Mouse (Mus musculus) common myeloid progenitor, adult 5-6 weeks (primary cell): ENCODE results near the gene Endou. TPM values are rescaled to one million over a fixed set of nuclear protein-coding genes. Genes with fewer than 3 reads are reported as not detected.

Experiments
- ATAC-seq: replicated peaks from 2 replicates; pipeline ENCODE4 v1.8.0; 2016; ENCODE audit warnings: low read depth, mild to moderate bottlenecking, moderate TSS enrichment, inconsistent platforms; ENCODE audit not compliant: poor library complexity, severe bottlenecking
- total RNA-seq: library from RNA; stranded (forward); fragments of 200-1000, 187-1606 nt; gene quantifications from 2 replicates; pipeline ENCODE4 v1.2.3, GENCODE M21; 2017

Gene Endou
- total RNA-seq: 0.49 and 2.3 TPM in 2 replicates

DNA sequence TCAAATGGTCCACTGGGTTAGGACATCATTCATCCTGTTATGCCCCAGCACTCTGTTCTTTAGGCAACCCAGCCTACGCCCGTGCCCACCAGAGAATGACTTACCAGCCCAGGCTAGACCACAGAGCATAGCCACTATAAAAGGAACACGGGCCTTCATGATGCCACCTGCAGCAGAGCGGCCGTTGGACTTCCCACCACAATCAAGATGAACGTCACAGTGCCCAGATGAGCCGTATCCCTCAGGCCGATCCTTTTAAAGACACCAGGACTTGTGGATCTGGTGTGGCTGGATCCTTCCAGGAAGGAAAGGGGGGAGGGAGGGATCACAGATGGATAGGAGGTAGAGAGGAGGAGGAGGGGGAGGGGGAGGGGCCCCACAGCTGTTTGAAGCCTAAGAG, at the start of gene Endou:
Gene Endou, minus strand, starts transcription at position 229 of the 400 bp plus-strand sequence.
- ATAC-seq: no peak

DNA sequence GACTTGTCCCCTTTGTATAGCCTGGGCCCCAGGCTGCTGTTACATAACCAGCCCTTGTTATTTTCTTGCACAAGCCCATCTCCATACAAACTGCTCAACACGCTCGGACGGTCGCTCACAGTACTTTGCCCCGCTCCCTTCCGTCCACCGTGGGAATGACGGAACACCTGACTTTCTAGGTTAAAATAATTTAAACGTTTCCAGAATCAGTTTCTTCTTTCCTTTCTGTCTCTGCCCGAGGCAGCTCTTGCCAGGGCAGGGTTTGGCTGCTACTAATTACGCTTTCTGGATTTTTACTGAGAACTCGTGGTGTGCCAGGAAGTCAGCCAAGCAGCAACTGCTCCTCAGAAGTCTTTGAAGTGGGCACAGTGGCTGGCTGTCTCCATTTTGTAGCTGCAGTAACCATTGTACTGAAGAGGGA, 49.5 kb upstream of the Endou start:
- no peak for ATAC-seq

DNA sequence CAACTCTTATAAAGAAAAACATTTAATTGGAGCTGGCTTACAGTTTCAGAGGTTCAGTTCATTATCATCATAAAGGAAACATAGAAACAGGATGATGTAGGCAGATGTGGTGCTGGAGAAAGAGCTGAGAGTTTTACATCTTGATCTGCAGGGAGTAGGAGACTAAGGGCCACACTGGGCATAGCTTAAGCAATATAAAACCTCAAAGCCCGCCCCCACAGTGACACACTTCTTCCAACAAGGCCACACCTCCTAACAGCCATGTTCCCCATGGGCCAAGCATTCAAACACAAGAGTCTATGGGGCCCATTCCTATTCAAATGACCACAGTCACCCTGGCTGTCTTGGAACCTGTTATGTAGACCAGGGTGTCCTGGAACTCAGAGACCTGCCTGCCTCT, 48.4 kb upstream of the Endou start:
- no peak for ATAC-seq

DNA sequence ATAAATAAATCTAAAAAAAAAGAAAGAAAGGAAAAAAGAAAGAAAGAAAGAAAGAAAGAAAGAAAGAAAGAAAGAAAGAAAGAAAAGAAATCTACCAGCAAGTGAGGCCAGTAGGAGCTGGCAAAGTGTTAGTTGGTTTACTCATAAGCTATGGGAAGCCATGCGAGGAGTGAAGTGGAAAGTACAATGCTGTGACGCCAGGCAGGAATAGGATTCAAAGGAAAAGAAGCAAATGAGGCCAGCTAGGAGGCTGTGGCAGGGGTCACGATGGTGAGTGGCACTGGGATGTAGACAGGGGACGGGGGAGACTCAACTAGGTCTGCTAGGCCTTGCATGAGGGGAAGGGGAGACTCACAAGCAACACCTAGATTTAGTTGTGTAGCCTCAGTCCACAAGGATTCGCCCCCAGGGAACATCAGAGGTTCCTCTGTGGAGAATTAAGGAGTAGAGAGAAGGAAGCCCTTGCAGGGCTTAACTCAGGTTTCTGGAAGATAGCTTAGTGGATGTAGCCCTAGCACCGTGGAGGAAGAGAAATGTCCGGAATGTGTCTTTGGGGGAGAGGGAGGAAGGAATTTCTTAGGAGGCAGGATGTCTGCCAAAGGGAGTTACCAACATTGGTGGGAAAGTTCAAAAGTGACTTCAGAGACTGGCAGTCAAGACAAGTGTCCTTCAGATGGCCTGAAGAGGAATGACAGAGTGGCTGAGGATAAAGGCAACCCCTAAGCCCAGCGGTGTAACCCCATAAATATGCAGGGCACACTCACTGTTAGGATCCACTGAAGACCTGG, 47.4 kb upstream of the Endou start, which contains the start of gene Slc48a1:
Gene Slc48a1, plus strand, starts transcription at position 210 of the 788 bp plus-strand sequence.
- no peak for ATAC-seq

DNA sequence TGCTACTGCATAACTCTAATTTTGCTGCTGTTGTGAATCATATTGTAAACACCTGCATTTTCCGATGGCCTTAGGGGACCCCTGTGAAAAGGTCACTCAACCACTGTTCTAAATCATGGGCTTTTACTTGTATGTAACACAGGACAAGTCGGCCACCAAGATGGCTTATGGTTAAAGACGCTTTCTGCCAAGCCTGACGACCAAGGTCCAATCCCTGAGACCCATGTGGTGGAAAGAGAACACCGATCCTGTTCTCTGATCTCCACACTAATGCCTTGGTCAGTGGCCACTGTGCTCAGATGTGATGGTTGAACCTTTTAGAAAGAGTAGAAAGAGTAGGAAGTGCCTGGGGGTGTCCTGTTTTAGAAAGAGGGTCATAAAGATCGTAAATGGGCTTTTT, 45.8 kb upstream of the Endou start:
- no peak for ATAC-seq

DNA sequence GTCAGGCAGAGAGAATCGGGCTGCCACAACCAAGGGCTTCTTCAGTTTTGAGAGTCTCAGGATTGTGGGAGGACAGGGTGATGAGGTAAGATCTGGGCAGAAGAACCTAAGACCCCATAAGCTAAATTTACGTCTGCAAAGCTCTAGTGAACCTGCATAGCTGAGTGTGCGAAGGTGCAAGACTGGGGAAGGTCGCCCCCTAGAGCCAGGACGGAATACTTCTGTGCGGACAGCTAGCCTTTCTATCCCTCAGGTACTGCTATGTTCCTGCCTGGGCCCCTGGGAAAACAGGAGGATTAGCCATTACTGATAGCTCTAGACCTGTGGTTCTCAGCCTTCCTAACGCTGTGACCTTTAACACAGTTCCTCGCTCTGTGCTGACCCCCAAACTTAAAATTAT, 45.4 kb upstream of the Endou start:
- ATAC-seq: peak; percentile 81

DNA sequence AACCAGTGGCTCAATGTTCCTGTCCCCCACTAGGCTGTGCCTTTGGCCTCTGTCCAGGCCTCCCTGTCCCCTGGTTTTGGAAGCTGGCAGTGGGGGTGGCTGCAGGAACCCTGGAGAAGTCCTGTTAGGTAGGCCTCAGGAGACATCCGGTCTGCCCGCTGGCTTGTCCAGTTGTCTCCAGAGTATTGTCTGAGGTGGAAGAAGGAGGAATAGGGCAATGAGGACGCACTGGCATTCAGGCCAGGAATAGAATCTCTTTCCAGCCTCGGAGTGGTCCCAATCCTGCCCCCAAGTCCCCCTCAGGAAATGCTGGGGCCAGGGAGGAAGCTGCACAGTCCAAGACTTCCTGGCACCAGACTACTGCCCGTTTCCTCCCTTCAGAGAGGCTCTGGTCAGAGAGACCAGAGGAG, 42.8 kb upstream of the Endou start:
- no peak for ATAC-seq

DNA sequence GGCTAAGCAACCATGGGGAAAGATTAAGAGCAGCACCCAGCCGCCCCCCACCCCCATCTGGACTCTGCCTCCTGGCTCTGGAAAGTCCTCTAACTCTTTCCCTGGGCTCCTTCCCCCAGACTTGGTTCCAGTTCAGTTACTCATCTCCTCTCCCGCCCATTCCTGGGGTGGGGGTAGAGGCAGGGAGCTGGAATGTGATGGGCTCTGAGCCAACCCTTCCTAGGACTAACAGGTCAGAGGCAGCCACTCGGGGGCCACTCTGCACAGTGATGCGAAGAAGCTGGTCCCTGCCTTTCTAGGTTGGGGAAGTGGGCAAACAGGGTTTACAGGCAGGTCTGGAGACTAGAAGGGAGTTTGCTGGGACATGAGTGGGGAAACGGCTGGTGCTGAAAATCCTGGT, 42.0 kb upstream of the Endou start:
- ATAC-seq: no peak

DNA sequence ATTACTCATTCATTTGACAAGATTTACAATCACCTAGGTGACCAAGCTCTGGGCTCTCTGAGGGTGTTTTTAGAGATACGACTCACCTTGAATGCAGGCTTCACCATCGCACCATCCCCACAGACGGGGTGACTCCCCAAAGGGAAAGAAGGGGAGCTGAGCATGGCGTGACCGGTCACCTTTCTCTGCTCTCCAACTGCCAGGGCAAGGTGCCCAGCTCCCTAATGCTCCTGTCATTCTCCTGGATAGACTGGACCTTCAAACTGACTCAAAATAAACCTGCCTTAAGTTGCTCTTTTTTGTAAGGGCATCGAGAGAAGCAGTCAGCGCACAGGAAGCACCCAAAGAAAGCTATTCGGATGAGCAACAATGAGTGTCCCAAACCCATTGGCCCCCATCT, 39.1 kb upstream of the Endou start:
- no peak for ATAC-seq

DNA sequence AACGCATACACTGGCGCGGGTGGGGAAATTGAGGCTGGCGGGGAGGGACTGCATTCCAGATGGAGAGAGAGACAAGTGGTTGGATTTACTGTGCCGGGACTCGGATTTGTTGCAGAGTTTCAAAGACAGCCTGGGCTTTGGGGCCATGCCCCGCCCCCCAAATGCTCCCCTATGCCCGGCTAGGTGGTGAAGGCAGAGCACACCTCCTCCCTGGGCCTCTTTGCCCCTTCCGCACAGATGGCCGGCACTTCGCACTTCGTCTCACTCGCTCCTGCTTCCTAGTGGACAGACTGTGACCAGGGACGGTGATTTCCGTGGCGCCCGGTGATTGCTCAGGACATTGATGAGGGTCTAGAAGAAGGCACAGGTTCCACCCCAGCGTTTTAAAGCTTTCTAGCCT, 37.1 kb upstream of the Endou start:
- ATAC-seq: peak; percentile 23; the same call in 1 of the 2 replicates

DNA sequence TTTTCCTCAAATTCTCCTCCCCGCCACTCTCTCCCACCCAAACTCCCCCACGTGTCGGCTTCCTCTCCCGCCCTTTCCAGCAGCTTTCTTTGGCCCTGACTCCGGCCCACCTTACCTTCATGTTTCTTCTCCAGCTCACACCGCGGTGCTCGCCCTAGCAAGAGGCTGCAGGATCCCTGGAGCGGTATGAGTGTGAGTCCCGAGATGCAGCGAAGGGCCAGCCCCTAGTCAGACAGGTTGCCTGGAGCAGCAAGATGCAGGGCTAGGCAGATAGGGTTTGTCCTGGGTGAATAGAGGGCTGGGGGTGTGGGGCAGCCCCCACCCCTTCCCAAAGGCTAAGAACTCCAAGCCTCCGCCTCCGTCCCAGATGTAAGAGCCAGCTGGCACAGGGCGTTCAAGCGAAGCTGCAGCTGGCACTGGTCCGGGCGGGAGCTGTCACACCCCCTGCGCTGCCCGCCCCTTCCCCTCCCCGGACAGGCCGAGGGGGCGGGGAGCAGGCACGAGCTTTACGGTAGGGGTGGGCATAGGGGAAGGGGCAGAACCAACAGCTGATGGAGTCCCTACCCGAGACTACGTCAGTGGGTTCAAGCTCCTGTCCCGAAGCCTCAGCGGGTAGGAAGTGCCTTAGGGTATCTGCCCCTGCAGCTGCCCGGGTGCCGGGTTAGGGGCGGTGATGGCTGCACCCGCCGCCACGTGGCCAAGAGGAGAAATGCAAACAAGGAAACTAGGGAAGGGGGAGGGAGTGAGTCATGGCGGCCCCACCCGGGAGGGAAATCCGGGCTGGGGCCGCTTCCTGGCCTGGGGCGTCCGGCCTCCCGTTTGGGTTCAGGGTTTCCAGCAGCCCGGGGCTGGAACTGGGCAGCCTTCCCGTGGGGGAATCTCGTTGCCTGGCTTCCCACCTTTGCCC, 36.4 kb upstream of the Endou start, which contains the start of gene Rapgef3:
Gene Rapgef3, minus strand, starts transcription at position 693 of the 907 bp plus-strand sequence.
- peak; percentile 91 for ATAC-seq

DNA sequence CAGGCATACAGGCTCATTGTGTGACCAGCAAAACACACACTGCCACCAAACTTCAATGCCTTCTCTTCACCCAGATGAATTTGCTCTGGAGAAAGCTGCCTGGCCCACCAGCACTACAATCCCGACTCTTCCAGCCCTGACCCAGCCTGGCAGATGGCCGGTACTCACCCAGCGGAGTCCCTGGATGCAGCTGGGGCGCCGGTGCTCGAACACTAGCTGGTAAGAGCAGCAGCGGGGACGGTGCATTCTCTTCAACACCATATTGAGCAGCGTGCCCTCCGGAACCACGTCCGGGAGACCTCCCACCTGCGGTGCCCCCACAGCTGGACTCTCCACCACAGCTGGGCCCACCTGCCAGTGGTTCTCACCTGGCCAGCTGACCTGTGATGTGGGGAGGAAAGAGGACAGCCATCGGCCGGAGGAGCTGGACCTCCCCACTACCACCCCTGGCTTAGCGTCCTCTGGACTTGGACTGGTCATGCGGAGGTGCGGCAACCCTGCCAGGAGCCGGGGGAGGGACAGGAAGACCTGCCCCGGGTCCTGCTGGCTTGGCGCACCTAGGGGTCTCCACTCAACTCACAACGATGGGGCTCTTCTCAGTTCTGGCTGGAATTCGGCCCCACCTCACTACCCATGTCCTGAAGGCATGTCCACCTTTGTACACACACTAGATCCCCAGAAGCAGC, 35.6 kb upstream of the Endou start:
- no peak for ATAC-seq

DNA sequence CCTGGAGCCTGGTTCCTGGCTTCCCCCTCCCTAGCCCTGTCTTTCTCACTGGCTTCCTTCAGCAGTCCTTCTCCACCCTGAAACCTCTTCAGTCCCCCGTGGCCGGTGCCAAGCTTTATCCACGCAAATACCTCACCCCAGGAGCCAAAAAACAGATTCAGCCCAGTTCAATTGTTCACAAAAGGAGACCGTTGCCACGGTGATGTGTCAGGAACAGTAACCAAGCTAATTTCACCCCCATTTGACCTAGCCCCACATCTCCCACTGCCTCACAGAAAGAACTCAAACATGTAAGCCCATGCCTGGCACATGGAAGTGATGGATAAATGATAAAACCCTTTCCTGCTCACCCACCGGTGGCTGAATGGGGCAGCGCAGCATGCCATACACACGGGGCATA, 35.1 kb upstream of the Endou start:
- no peak for ATAC-seq

DNA sequence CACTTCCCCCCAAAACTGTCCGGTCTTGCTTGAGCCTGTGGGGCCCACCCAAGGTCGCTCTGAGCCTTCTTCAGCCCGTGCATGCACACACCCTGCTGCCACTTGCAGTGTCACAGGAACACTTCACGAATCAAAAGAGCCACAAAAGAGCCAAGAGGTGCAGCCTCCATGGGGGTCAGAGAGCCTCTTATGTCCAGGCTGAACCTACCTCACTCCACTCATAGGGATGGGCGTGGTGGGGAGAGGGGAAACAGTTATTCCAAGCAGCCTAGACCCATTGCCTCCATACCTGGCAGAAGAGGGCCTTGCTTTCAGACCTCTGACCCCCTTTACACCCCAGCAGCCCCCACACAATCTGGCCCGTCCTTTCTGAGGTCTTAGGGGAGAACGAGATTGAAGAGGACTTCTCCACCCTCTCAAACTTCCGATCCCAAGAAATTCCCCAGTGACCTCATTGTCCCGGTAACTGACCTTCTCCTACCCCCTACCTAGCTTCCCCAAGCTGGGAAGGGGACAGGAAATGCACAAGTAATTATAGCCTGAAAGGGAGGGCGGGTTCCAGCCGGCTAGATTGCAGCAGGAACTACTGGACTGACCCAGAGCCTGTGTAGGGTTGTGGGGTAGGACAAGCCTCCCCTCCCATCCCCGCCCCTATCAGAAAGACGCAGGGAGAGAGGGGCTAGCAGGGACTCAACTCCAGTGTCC, 34.1 kb upstream of the Endou start:
- no peak for ATAC-seq

DNA sequence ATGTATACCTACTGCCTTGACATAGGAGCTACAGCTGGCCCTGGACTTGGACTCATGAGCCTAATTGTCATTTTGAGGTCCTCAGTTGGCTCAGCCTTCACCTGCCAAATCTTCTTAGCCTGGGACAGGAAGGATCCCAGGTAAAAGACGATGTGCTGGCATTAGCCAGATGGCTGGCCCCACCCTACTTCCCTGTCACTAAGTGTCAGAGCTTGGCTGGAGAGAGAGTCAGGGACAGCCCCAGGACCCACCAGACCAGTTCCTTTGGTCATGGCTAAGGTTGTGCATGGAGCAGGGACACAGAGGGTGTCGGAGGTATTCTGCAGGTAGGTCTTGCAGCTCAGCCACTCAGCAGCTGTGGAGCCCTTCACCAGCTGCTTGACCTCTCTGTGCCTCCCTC, 33.4 kb upstream of the Endou start:
- no peak for ATAC-seq

DNA sequence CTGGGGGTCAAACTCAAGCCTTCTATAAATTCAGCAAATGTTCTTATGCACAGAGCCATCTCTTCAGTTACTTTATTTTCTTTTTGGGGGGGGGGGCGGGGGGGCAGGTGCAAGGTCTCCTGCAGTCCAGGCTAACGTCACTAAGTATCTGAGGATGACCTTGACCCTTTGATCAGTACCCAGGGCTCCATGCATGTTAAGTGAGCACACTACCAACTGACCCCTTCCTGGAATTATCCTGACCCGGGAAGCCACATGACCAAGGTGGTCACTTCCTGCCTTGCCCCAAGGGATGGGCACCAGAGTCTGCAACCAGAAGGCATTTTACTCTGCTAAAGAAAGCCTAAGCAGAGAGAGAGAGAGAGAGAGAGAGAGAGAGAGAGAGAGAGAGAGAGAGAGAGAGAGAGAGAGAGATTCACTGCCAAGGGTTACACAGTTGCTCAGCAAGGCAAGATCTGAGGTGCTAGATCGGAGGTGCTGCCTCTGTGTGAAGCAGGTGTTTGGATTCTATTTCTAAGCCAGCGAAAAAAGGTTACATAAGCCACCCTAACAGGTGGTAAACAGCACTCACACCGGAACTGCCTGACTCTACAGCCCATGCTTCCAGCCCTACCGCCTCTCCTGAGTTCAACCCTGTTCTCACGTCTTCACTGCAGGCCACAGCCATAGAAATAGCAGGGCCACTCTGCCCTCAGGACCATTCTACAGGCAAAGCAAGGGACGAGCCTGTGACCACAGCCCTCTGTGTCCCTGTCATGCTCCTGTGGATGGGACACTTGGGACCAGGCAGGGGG, 32.3 kb upstream of the Endou start:
- no peak for ATAC-seq

DNA sequence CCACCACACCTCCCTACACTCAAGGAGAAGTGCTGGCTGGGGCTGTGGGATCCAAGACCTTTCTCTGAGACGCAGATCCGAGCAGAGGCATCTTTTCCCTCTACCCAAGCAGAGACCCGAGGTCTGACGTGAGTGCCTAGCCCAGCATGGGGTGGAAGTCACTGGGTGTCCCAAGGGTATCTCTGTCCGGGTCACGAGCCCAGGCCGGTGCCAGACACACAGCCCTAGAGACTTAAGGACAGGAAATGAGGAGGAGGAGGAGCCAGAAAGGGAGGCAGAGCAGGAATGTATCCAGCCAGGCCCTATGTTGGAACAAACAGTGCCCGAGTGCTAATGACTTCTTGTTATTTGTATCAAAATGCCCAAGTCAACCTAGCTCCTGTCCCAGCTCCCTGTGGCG, 31.6 kb upstream of the Endou start:
- ATAC-seq: no peak

DNA sequence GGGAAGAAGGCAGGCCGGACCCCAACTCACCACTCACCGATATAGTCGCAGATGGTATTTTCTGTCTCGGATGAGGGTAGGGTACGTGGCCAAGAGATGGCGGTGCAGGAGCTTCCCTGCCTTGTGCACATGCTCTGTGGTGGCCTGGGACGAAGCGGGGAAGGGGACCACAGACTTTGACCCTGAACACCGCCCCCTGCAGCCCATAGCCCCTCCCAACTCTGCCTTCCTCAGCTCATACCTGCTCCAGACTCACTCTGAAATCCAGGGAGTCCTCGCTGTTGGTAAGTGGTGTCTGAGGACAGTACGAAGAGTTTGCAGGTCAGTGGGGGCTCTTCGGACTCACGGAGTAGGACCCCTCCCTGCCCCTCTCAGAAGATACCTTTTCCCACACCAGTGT, 30.3 kb upstream of the Endou start:
- no peak for ATAC-seq

DNA sequence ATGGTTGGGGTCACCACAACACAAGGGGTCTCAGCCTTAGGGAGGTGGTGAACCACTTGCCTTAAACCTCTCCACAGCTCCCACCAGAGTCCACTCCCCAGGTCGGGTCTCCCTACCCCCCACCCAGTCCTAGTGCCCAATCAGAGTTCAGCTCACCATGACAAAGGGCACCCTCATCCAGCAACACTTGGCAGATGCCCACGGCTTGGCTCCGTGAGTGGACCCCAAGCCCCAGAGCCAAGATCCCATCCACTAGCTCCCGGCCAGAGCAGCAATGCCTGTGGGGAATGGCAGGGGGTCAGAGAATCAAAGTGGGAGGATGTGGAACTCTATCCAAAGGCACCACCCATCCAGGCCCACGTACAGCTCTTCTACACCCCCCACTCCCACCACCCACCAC, 29.8 kb upstream of the Endou start:
- no peak for ATAC-seq
